Mouse (Mus musculus): Measurements from ENCODE around the gene Ces1h. TPM values are rescaled to one million over a fixed set of nuclear protein-coding genes. Genes with fewer than 3 reads are reported as not detected.

Ces1h gene
- not detected in 2 replicates for polyA plus RNA-seq (2012)

DNA sequence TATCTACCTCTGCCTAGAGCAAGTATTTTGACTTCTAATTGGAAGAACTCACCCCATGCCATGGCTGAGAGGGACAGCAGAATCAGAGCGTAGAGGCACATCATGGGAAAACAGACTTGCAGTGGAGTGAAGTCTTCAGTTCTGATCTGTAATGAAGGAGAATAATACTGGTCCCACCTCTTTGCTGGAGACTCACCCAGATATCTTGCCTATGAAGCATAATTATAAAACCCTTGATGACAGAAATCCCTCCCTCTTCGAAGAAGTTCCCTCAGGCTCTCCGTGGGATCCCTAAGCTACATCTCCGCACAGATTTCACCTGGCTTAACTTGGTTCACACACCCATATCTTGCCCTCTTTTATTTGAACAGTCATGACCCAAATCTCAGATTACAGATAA lies at the start of gene Ces1h:
Gene Ces1h, minus strand, starts transcription at position 101 of the 400 bp plus-strand sequence.
- no peak for TF ChIP-seq GATA1 (IDR thresholded peaks at IDR 0.05; ENCODE audit: low read length)

DNA sequence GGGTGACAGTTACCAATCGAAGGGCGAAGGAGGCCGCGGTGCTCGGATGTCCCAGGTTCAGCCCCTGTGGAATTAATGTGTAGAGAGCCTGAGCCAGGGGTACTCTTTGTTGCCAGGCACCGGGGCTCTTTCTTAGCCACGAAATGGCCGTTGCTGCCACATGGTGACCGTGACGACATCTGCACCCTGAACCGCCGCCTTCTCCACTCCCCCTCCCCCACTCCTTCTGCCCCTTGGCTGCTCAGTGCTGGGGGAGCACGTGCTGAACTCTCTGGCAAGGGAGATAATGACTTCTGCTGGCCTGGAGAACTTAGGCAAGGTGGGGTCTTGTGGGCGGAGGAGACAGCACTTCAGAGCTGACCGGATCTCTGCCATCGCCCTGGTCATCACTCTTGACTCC lies 47.7 kb upstream of the Ces1h start:
- TF ChIP-seq GATA1 (IDR thresholded peaks at IDR 0.05; ENCODE audit: low read length), result no peak

DNA sequence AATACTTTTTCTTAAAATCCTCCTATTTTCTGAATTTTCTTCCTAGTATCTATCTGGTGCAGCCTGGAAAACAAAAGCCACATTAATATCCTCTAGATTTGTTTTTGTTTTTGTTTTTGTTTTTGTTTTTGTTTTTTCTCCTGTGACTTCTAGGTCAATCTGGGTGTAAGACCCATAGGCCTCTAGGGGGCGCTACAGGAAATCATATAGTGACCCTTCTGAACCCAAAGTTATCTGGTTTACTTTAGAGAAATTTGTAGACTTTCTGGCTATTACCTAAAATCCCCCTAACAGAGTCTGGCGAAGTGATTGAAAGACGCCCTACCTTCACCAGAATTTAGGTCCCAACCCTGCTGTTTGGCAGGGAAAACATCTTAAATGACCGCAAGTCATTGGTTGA lies 35.9 kb upstream of the Ces1h start:
- TF ChIP-seq GATA1 (IDR thresholded peaks at IDR 0.05; ENCODE audit: low read length), result no peak

DNA sequence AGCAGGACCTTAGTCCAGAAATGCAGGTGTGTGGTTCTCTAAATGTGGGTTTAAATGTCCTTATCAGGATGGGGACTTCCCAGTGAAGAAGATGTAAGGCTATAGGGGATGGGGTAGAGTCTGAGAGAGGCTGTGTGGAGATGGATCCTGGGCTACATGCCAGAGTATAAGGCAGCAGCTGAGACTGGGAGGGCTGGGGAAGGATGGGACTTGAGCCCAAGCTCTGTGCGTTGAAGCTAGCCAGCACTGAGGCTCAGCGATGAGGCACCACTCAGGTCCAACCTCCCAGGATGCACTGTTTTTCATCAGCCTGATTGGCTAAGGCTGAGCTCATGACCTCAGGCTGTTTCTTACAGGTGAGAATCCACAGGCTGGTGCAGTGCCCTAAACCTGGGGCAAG lies 29.3 kb upstream of the Ces1h start:
- no peak for TF ChIP-seq GATA1 (IDR thresholded peaks at IDR 0.05; ENCODE audit: low read length)

DNA sequence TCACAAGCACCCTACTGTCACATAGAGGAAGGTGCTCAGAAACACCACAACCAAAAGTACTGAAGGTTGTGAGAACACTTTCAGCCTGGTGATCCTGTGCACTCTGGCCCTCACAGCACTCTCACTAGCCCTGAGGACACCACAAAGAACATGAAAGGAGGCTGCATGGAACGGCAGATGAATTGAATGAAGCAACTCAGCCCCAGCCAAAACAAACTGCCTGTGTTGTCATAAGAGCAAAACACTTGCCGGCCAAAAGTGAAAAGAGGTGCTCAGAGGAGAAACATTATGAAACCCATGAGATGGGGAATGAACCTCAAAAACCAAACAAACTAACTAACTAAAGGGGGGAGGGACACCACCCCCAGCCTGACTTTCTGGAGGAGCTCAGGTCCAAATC lies 20.2 kb upstream of the Ces1h start:
- TF ChIP-seq GATA1 (IDR thresholded peaks at IDR 0.05; ENCODE audit: low read length), result no peak

DNA sequence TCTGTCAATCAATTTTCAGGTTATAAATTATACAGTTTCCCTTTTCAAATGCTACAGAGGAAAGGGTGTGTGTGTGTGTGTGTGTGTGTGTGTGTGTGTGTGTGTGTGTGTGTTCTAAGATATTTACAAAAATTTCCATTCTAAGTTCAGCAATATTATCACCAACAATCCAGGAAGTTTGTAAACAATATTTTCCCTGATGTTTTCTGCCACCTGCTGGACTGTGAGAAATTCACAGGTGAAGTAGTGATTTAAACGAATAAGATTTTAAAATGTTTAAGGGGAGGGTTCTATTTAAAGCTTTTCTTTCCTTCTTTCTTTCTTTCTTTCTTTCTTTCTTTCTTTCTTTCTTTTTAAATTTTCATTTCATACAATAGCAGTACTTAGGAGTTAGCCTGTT lies 18.5 kb upstream of the Ces1h start:
- TF ChIP-seq GATA1 (IDR thresholded peaks at IDR 0.05; ENCODE audit: low read length), result no peak

DNA sequence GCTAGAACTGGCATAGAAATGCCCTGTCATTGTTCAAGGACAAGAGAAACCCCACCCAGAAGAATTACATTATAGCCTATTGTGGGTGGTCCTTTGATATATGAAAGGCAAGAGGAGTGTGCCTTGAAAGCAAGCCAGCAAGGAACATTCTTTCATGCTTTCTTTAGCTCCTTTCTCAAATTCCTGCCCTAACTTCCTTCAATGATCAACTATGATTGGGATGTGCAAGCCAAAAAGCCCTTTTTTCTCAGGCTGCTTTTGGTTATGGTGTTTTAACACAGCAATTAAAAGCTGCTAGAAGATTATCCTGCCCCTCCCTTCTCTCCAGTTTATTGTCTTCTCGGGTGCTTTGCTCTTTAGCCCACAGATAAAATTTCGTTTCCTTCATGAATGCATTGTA lies 10.0 kb downstream of the Ces1h start:
- no peak for TF ChIP-seq GATA1 (IDR thresholded peaks at IDR 0.05; ENCODE audit: low read length)

DNA sequence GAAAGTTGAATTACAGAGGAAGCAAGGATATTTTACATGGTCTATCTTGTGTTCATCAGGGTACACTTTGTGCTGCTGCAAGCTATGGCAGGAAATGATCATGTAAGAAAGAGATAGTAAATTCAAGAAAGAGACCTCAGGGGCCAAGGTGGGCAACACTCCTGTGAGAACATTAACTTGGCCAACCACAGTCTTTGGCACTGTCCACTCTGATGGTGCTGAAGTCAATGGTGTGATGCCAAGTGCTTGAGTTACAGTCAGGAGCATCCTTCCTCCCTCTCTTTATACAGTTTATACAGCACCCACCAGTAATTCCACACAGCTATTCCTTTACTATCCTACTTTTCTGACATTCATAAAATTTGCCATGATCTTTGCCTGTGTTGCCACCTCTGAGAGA lies 19.4 kb downstream of the Ces1h start:
- no peak for TF ChIP-seq GATA1 (IDR thresholded peaks at IDR 0.05; ENCODE audit: low read length)

DNA sequence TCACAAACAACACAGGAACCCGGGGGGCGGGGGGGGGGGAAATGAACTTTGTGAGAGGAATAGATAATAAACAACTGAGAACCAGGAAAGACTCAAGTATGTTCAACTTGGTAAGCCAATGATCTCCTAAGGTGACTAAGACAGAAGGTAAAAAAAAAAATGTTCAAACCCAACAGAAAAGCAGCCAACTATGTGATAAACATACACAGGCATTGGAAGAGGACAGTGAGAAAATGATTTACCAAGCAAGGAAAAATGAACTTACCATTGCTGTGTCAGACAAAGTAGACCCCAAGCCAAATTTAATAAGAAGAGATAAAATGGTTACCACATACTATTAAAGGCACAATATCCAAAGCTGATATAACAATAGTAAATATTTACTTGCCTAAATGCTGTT lies 40.0 kb downstream of the Ces1h start:
- TF ChIP-seq GATA1 (IDR thresholded peaks at IDR 0.05; ENCODE audit: low read length), result no peak

DNA sequence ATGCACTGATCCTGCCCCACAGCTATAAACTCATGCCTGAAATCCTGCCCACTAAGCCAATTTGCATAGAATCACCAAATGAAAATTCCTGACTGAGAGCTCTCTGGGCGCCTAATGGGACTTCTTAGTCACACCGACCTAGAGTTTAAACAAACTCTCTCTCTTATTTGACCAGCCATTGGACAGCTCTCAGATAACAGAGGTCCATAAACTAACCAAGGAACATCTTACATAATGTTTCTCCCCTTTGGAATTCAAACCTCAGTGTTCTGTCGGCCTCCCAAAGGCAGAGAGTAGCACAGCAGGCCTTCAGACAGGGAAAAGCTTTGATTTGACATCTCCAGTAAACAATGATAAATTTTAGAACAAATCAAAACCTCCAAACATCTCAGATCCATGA lies 42.3 kb downstream of the Ces1h start, which contains the start of gene Ces1g:
Gene Ces1g, minus strand, starts transcription at position 102 of the 400 bp plus-strand sequence.
- TF ChIP-seq GATA1 (IDR thresholded peaks at IDR 0.05; ENCODE audit: low read length), result no peak

DNA sequence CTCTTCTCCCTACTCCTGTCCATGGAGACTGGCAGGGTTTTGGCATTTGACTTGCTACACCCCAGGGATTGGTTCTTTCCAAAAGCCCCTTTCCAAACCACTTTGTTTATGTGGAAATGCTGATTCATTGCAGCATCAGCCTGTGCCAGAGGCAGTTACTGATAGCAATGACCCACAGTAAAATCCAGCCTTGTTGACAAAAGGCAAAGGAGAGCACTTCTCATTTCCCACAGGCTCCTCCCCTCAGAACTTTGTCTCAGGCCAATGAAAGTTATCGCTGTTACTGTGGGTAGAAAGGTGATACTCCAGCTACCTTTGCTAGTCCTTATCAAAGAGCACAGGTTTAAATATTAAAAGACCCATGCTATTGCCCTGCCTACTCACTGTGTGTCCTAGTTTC lies 46.8 kb downstream of the Ces1h start:
- TF ChIP-seq GATA1 (IDR thresholded peaks at IDR 0.05; ENCODE audit: low read length), result no peak

DNA sequence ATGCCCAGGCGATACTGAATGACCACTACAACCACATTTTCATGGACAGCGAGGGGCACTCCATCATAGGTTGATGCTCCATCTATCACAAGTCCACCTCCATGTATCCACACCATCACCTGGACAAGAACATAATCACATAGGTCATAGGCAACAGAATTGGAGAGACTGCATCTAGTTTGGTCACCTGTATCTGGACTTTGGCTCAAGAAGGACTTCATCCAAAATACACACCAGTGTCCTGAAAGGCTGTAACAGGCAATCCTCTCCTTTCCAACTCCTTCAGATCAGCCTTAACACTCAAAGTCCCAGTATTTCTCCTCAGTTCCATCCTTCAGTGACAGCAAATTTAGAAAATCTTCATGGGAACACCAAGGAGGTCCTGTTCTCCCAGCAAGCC lies 48.4 kb downstream of the Ces1h start:
- TF ChIP-seq GATA1 (IDR thresholded peaks at IDR 0.05; ENCODE audit: low read length), result no peak

DNA sequence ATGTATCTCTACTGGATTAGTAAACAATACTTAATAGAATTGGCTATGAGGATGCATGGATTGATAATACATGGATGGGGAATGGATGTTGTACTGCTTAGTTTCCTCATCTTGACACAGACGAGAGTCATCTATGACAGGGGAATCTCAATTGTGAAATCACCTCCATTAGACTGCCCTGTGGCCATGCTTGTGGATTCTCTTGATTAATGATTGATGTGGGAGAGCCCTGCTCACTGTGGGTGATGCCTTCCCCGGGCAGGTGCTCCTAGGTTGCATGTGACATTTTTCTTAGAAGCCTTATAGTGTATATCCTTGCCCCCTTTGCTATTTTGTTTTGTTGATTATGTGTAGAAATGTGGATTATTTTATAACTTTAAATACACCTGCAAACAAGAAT lies 54.4 kb downstream of the Ces1h start:
- TF ChIP-seq GATA1 (IDR thresholded peaks at IDR 0.05; ENCODE audit: low read length), result no peak

DNA sequence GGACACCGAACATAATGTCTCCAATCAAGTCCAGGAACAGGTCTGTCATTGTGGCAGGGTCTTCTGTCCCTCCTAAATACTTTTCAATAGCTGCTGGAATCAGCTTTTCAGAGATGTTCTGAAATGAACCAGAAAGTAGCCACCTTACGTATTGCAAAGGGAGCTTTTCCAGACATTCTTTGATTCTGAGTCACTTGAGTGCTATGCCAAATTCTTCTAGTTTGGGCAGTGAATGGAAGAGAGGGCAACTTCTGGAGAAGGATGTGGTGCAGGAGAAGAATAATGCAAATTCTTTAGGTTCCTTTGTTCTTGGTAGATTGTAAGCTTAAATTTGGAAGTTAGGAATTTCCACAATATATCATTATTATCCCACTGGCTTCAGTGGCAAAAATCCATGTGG lies 62.5 kb downstream of the Ces1h start:
- TF ChIP-seq GATA1 (IDR thresholded peaks at IDR 0.05; ENCODE audit: low read length), result no peak

DNA sequence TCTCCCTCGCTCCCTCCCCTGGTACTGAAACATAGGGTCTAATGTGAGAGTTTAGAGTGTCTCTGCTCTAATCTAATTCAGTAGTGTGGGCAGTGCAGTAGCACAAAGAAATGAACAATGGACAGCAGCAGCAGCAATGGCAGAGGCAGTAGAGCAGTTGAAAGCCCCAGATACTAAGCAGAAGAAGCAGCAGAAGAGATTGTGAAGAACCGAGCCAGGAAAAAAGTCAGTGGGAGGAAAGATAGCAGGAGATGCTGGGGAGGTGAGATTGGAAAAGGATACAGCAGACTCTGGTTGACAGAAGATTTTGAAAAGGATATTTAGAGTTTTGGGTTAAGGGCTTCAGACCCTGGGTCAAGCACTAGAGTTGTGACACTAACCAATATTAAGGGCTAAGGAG lies 64.0 kb downstream of the Ces1h start:
- no peak for TF ChIP-seq GATA1 (IDR thresholded peaks at IDR 0.05; ENCODE audit: low read length)

Other genes starting within 250 kb of the Ces1h start
- not detected in 2 replicates for gene Ces1c, start 248.4 kb downstream of the Ces1h start, polyA plus RNA-seq (2012)
- gene Ces1d, start 181.9 kb downstream of the Ces1h start, polyA plus RNA-seq (2012), result not detected in 2 replicates
- not detected in 2 replicates for gene Ces1e, start 150.1 kb downstream of the Ces1h start, polyA plus RNA-seq (2012)
- not detected in 2 replicates for gene Ces1f, start 100.0 kb downstream of the Ces1h start, polyA plus RNA-seq (2012)
- not detected in 2 replicates for gene Ces1g, start 42.4 kb downstream of the Ces1h start, polyA plus RNA-seq (2012)
- not detected in 2 replicates for gene Ces5a, start 156.1 kb upstream of the Ces1h start, polyA plus RNA-seq (2012)